Mouse (Mus musculus) adrenal gland, postnatal 4 days (tissue): ENCODE measurements at regions not wholly inside any gene's neighbourhood (a gene's known extent, or its start where the extent isn't known, plus 50 kb on each side); places are given as distances from the start of the nearest gene placed in this dataset.

Experiments used
- DNase-seq, 2 experiments: peaks; one replicate each; pipeline ENCODE4 v3.0.0; 2021 to 2022; ENCODE audit warnings: low spot score in 2 of 2, mixed read lengths in 2 of 2

GRCm38 (mm10) chr10:19078047-19078446 is 62.6 kb upstream of the Tnfaip3 start:
- no peak for DNase-seq

GRCm38 (mm10) chr10:19068377-19068776 is 52.9 kb upstream of the Tnfaip3 start:
- no peak for DNase-seq

GRCm38 (mm10) chr10:19067623-19068022 is 52.2 kb upstream of the Tnfaip3 start:
- no peak for DNase-seq

GRCm38 (mm10) chr10:19066821-19067350 is 51.4 kb upstream of the Tnfaip3 start:
- DNase-seq = no peak
